Mouse (Mus musculus): ENCODE measurements around the gene Kbtbd7.
A peak's percentile ranks its signal among the peaks of the same experiment; 100 is the strongest.
"Not testable (repeated sequence)": the region's sequence is repeated elsewhere in the genome, so short reads cannot be mapped to it uniquely, and the experiment has no call there.

The Kbtbd7 gene

DNA sequence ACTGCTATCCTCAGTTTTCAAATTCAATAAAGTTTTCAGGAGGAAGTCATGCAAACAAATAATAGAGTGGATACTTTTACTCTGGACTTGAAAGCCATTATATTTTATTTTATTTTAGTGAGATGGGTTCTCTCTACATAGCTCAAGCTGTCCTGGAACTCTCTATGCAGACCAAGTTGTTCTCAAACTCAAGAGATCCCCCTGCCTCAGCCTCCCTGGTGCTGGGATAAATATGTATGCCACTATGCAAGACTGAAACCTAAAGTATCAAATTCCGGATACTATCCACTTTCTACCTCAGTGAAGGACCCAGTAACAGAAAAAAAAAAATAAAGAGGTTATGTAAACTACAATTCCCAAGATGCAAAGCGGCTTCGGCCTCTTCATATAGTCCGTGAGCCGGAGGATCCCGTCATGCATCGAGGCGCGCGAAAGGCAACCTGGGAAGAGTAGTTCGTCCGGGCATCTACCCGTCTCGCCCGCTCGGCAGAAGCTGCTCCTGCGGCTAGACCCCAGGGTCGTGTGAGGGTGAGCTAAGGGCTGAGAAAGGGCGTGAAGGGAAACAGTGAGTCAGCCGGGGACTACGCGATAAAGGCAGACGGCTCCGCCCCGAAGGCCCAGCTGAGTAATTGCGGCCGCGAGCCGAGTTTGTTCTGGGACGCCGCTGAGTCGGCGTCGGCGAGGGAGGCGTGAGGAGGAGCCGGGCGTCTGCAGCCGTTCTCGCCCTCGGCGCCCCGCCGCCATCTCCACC lies at the start of gene Kbtbd7:
Kbtbd7 (plus strand) TSS at position 533 of the 751 bp plus-strand sequence.
- peak; percentile 97 for DNase-seq (ENCODE audit: low read depth, low spot score)

DNA sequence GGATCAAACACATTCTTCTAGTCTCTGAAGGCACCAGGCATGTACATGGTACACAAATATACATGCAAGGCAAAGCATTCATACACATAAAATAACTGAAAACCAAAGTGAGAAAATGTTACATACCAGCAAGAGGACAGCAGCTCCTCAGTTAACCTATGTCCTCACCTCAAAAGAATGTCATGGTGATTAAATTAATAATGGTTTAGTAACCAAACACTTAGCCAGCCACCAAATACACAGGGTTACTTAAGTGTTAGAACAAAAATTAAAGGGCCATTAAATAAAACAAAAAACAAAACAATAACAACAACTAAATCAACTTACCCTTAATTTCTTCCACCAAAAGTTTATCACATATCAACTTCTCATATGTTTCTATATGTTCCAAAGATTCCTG lies 49.3 kb upstream of the Kbtbd7 start:
- no peak for DNase-seq (ENCODE audit: low read depth, low spot score)

DNA sequence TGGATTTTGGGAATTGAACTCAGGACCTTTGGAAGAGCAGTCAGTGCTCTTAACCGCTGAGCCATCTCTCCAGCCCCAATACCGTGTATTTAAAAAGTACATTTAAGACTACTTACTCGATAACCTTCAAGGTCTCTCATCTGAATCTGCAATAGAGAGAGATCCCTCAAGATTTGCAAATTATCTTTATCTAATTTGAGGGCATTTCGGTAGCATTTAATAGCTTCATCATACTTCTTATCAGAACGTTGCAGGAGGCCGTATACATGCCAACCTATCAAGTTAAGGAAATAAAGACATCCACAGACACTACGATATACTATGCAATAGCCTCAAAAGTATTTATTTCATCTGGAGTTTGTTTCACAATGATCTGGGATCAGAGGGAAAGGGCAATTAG lies 43.2 kb upstream of the Kbtbd7 start:
- no peak for DNase-seq (ENCODE audit: low read depth, low spot score)

DNA sequence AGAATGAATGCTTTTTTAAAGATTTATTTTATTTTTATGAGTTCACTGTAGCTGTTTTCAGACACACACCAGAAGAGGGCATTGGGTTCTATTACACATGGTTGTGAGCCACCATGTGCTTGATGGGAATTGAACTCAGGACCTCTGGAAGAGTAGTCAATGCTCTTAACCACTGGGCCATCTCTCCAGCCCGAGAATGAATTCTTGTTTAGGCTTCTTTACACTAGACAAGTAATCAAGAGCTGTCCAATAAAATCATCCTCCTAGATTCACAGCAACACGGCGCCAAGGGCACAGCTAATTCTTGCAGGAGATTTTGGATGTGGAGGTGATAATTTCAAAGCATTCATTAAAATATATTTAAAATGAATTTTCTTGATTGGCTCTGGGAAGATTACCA lies 38.0 kb upstream of the Kbtbd7 start:
- no peak for DNase-seq (ENCODE audit: low read depth, low spot score)

DNA sequence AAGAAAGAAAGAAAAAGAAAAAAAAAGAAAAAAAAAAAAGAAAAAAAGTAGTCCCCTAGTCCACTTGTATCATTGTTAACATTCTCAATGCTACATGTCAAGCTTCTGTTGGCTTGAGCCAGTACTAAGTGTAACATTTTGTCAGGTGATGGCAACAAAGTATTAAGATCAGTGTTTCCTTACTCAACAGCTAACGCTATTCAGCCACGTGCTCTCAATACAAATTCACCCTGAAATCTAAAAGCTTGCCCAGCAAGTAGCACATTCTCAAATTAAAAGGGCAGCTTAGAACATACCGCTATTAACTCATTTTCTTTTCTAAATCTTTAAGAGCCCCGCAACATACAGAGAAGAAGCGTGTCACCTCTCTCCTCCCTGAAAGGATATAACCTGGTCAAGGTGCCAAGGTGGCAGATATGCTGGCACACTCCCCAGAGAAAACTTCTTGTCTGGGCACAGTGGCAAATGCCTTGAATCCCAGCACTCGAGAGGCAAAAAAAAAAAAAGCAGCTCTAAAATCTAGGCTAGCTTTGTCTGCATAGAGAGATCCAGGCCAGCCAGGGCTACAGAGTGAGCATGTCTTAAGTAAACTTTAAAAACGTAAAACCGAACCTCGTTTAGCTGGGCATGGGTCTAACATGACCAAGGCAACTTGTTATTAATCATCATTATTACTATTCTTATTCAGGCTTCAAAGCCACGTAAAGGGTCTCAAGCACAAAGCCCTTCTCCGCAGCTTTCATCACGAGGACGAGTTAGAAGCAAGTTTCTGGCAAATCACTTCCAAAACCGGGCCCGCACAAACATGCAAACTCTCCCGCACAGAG lies 36.7 kb upstream of the Kbtbd7 start:
- peak; percentile 17 for DNase-seq (ENCODE audit: low read depth, low spot score)

DNA sequence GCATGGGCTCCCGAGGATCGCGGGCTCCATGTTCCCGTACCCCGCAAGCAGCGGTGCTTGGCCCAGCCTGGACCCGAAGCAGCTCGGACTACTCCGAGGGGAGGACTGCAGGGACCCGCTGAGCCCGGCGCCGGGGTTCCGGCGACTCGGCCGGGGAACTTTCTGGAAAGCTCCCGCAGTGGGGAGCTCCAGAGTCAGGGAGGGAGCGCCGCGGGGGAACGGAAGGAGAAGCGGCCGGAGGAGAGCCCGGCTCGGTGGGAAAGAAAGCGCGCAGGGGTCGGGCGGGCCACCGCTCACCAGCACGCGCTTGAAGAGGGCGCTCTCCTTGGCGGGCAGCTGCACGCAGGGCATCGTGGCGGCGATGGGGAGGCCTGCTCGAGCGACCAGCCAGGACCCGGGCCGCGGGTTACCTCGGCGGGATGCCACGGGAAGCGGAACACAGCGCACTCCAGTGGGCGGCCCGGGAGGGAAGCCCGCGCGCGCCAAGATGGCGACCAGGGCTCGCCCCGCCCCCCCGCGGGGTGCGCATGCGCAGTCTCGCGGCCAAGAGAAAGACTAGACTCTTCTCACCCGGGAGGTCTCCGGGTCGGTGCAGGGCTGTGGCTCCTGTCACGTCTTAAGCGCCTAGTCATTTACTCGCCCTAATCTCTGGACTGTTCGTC lies 35.9 kb upstream of the Kbtbd7 start, which contains the start of gene Naa16:
Naa16 (minus strand) TSS at position 514 of the 662 bp plus-strand sequence.
- DNase-seq (ENCODE audit: low read depth, low spot score): peak; percentile 97

DNA sequence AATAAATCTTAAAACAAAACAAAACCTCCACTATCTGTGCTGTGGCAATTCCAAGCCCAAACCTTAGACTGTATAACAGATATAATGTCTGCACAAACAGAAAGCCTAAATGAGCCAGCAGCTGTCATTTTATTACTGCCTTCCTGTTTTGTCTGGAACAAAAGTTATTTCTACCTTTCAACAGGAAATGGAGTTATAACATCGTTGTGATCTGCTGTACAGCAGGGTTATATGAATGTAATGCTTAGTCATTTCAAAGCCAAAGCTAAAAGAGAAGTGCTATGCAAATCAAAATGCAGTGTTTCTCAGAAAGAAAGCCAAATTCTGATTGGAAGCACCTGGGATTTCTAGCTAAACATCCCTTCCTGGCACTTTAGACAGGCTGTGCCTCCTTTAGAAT lies 33.0 kb upstream of the Kbtbd7 start:
- DNase-seq (ENCODE audit: low read depth, low spot score): peak; percentile 69

DNA sequence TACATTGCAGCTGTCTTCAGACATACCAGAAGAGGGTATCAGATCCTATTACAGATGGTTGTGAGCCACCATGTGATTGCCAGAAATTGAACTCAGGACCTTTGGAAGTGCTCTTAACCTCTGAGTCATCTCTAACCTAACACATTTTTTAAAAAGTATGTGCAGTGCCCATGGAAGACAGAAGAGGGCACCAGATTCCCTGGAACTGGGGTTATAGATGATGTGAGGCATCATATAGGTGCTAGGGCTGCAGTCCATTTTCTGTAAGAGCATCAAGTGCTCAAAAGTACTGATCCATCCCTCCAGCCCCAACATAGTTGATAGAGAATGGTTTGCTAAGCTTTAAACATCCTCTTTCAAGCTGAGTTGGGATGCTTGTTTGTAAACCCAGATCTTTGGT lies 31.7 kb upstream of the Kbtbd7 start:
- peak; percentile 84 for DNase-seq (ENCODE audit: low read depth, low spot score)

DNA sequence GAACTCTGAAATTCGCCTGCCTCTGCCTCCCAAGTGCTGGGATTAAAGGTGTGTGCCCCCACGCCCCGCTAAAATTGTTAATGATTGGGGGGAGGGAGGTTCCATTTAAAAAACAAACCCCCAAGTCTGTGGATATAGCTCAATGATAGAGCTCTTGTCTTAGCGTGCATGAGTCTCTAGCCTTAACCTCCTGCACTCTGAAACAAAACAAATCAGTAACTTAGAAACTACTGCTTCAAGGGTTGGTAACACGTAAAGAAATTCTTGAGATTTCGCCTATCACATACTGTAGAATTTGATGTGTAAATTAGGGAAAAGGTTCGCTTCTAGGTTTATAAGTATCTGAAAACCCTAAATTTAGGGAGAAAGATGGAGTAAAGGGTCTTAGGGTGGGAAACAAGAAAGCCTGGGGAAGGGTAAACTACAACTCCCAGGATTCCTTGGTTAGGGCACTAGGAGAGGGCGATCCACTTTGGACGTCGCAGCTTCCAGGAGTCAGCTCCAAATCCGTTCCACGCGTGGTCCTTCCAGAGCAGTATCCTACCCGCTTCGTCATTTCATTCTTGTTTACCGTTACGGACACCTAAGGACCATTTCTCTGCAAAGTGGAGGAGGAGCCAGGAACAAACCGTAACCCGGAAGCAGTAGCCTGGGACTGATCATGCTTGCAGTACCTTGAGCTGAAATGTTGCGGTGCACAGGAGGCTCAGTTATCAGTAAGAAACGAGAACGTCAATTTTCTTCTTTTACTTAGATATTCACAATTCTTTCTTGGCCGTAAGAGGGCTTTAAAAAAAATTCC lies 28.8 kb upstream of the Kbtbd7 start, which contains the start of gene Mtrf1:
Mtrf1 (plus strand) TSS at position 452 of the 802 bp plus-strand sequence.
- peak; percentile 83 for DNase-seq (ENCODE audit: low read depth, low spot score)

DNA sequence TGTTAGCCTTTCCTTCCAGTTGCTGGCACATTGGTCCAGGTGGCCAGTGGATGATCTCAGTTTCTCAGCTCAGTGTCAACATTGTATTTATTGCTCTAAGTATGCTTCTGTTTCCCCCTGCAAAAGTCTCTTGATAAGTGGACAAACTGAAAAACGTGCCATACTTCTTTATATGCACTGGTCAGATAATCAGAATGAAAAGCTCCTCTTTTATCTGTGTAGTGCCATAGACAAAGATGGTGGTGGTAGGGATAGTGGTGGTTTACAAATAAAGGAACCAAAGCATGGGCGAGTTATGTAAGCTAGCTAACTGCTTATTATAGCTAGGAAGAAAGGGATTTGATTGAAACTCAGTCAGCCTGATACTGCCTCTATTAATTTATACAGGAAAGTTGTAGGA lies 18.7 kb upstream of the Kbtbd7 start:
- no peak for DNase-seq (ENCODE audit: low read depth, low spot score)

DNA sequence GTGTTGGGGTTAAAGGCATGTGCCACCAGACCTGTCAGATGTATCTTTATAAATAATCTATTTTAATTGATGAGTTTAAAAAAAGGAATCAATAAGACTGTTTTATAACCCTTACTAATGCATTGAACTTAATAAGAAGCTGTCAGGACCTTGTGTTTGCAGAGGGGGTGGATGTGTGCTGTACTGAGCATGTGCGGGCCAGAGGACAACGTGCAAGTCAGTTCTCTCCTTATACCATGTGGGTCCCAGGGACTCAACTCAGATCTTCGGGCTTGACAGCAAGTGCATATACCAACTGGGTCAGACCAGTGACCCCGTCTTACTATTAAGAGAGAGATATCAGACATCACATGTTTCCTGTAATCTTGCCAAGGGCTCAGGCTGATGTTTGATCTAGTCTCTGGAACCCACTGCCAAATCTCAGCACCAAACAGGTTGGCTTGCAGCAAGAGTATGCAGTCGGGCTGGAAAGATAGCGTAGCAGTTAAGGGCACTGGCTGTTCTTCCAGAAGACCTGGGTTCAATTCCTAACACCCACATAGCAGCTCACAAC lies 17.0 kb upstream of the Kbtbd7 start:
- no peak for DNase-seq (ENCODE audit: low read depth, low spot score)

DNA sequence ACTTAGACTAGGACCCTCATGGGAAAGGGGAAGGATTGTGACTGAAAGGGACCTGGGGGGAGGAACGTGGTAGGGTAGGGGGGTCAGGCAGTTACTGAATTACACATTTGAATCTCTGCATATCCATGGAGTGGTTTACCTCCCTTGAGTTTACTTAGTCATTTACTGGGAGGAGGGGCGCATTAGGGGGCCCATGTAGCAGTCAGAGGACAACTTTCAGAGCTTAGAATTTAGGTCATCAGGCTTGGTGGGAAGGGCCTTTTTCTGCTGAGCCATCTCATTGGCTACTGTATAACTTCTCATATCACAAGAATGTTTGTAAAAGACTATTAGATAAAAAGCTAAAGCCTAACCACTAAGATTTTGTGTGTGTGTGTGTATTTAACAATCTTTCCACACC lies 15.6 kb upstream of the Kbtbd7 start:
- DNase-seq (ENCODE audit: low read depth, low spot score): no peak

DNA sequence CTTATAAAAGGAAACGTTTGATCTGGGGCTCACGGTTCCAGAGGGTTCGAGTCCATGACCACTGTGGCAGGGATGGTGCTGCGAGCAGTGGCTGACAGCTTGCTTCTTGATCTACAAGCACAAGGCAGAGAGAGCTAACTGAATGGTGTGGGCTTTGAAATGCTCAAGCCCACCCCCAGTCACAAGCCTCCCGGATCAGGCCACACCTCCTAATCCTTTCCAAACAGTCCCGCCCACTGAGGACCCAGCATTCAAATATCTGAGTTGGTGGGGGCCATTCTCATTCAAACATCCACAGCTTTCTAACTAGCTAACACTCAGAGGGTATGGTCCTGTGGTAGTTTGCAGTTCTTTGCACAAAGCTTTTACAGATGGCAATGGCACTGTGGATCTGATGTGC lies 13.2 kb upstream of the Kbtbd7 start:
- DNase-seq (ENCODE audit: low read depth, low spot score): no peak

DNA sequence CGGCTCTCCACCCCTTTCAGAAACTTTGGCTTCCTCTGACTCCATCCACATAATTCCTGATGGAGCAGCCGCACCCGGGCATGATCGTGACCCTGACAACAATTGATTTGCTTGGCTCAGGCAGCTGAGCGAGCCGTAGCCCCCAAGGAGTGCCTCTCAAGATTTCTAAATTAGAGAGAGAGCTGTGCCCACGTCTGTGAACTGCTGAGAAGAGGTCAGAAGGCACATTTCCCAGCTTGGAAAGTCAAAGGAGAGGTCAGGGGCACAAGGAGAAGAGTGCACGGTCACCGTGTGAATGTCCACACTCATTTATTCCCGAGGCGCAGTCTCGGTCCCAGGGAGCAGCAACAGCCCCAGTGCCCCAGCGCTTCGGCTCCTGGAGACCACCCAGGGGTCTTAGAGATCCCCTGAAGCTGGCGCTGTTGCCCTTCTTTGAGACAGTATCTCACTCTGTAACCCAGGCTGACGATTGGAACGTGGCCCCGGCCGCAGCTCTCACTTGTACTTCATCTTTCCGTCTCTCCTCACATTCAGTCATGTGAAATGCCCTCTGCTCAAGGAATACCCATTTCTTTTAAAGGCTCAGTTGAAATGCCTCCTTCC lies 6.1 kb upstream of the Kbtbd7 start:
- no peak for DNase-seq (ENCODE audit: low read depth, low spot score)

DNA sequence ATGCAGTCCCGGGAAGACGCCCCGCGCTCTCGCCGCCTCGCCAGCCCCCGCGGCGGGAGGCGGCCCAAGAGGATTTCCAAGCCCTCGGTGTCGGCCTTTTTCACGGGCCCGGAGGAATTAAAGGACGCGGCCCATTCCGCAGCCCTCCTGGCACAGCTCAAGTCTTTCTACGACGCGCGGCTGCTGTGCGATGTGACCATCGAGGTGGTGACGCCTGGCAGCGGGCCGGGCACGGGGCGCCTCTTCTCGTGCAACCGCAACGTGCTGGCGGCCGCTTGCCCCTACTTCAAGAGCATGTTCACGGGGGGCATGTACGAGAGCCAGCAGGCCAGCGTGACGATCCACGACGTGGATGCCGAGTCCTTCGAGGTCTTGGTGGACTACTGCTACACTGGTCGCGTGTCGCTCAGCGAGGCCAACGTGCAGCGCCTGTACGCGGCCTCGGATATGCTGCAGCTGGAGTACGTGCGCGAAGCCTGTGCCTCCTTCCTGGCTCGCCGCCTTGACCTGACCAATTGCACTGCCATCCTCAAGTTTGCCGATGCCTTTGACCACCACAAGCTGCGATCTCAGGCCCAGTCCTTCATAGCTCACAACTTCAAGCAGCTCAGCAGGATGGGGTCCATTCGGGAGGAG lies 537 bp downstream of the Kbtbd7 start:
- not testable (repeated sequence) for DNase-seq (ENCODE audit: low read depth, low spot score)

DNA sequence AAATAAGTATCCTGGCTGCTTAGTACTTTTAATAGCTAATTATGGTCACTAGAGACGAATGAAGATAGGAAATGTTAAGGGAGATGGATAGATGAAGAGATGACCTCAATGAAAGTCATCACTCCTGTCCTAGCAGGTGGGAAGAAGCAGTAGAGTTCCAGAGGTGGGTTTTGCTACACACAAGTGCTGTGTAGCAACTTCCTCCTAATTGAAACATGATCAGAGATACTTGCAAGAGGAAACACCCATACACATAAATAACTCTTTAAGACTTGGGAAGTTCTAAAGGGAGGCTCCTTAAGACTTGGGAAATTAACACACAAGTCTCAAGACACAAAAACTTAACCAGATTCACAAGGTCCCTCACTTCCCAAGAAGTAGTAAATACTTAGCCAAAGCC lies 7.8 kb downstream of the Kbtbd7 start:
- DNase-seq (ENCODE audit: low read depth, low spot score): no peak

DNA sequence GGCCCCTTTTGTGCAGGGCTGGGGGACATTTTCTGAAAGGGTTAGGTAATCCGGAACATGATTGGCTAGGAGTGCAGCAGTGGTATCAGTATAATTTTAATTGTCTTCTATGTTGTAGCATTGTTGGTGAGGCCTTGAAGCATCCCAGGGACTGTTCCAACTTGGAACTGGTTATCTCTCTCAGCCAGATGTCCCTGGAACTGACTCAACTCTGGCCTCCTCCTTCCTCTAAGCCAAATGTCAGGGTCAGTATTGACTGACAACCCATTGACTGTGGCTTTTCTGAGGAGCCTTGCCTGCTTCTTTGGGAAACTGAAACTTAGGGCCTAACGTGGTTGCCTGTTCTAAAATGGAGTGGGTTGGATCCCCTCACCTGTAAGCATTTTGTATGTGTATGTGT lies 14.3 kb downstream of the Kbtbd7 start:
- no peak for DNase-seq (ENCODE audit: low read depth, low spot score)

DNA sequence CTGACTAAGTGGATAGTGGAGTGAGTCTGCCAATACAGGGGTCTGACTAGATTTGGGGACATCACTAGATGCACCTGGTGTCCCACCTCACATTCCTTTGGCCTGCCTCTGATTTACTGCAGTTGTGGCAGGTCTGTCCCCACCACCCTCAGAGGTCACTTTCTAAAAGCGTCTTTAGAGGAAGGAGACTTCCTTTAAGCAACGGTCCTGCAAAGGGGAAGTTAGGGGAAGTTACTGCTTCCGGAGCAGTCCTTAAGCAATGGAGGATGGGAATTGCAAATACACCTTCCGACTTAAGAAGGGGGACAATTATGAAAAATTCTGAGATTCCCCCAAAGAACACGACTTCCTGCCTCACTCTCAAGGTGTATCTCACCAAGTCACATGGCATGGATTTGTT lies 15.1 kb downstream of the Kbtbd7 start:
- no peak for DNase-seq (ENCODE audit: low read depth, low spot score)

DNA sequence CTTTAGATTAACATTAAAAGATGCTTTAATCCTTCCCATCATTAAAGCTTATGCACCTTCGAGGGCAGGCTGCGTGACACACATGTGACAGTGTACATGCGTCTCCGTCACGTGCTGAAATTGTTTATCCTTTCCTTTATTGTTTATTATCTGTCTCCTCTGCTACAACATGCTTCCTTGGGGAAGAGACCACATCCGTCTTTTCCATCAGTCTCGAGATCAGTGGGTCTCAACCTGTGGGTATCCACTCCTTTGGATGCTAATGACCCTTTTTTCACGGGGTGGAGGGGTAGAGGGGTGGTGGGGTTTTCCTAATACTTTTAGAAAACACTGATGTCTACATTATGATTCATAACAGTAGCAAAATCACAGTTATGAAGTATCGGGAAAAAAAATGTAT lies 18.3 kb downstream of the Kbtbd7 start:
- no peak for DNase-seq (ENCODE audit: low read depth, low spot score)

DNA sequence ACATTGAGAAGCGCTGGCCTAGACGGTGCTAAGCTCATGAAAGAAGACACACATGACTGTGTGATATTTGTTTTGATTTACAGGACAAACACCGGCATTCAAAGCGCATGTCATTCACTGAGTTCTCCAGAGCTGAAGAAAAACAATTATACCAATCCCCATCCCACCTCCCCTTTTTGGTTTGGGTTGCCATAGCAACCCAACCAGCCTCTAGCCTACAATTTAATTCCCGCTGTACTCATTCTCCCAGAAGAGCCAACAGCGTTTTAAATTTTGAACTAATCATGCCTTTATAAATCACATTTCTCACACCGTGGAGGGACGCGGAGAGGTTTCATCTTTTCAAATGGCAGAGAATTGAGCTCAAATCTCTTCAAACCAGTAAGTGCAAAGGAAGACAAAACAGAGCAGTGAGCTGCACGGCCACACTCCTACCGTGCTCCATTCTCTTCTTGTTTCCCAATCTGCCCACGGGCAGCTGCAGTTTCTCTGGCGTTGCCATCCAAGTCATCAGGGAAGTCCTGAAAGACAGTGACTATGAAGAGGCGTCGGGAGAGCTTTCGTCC lies 18.8 kb downstream of the Kbtbd7 start:
- no peak for DNase-seq (ENCODE audit: low read depth, low spot score)
